Mouse (Mus musculus) small intestine, adult 2 months (tissue): Measurements from ENCODE around the gene Pa2g4. TPM values are rescaled to one million over a fixed set of nuclear protein-coding genes. Genes with fewer than 3 reads are reported as not detected.

Experiments
- H3K27ac ChIP-seq: fragments of 200-500 bp; 2 replicates; pipeline ENCODE4 v1.5.1; 2012; ENCODE audit warnings: low read depth, low read length, control low read depth, inconsistent platforms; ENCODE audit not compliant: insufficient read depth
- H3K27me3 ChIP-seq: fragments of 200-500 bp; 2 replicates; pipeline ENCODE4 v1.6.1; 2012; ENCODE audit warnings: mild to moderate bottlenecking, moderate library complexity, low read length, inconsistent platforms; ENCODE audit not compliant: control insufficient read depth, insufficient read depth
- H3K36me3 ChIP-seq: fragments of 200-500 bp; 2 replicates; pipeline ENCODE4 v1.6.1; 2012; ENCODE audit warnings: mild to moderate bottlenecking, low read length, control low read depth, inconsistent platforms; ENCODE audit not compliant: control insufficient read depth, insufficient read depth
- H3K4me1 ChIP-seq: fragments of 200-500 bp; 2 replicates; pipeline ENCODE4 v1.6.1; 2012; ENCODE audit warnings: low read length, inconsistent platforms, mixed read lengths; ENCODE audit not compliant: control insufficient read depth, insufficient read depth, insufficient read length
- H3K4me3 ChIP-seq: fragments of 200-500 bp; 2 replicates; pipeline ENCODE4 v1.5.1; 2012; ENCODE audit warnings: low read depth, mild to moderate bottlenecking, control low read depth, inconsistent platforms, low read length, moderate library complexity
- CTCF ChIP-seq: fragments of 200-500 bp; IDR thresholded peaks from 2 replicates; pipeline ENCODE4 v1.5.1; 2012; ENCODE audit warnings: low read depth, mild to moderate bottlenecking, control low read depth, inconsistent platforms, low read length, moderate library complexity, mixed read lengths; ENCODE audit not compliant: insufficient replicate concordance, insufficient read length; ENCODE audit errors: extremely low read depth
- POLR2A ChIP-seq: fragments of 200-500 bp; IDR thresholded peaks from 2 replicates; pipeline ENCODE4 v1.6.1; 2012; ENCODE audit warnings: low read depth, mild to moderate bottlenecking, control low read depth, inconsistent platforms, low read length, moderate library complexity
- WGBS: fragments of 180-500 bp; shearing (Covaris S2); methylation state at CpG from one replicate; pipeline ENCODE4 v1.1.7; 2018; 5-methylcytosine and 5-hydroxymethylcytosine counted together
- polyA plus RNA-seq: library from polyadenylated mRNA; depleted of rRNA; stranded (reverse); fragments of >200 nt; gene quantifications from 2 replicates; pipeline ENCODE4 v1.2.3, GENCODE M21; 2012

Pa2g4 gene
- polyA plus RNA-seq, 1 experiment, result 6.9 TPM

DNA sequence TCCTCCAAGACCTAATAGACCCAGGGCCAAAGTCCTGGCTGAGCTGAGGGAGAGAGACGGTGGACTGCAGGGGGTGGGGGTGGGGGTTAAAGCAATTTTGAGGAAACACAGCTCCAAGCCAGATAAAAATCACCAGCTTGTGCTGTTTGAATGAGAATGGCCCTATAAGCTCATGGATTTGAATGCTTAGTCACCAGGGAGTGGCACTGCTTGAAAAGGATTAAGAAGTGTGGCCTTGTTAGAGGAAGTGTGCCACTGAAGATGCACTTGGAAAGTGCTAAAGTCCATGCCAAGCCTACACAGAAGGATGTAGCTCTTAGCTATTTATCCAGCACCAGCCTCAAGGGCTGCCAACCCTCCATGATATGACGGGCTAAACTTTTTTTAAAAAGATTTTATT lies 30.6 kb downstream of the Pa2g4 start:
- 70% methylated on average over 2 of the region's 2 CpGs for WGBS
- H3K36me3 ChIP-seq, result no peaks in the 10 kb centered on the region
- H3K4me3 ChIP-seq, result no peak overlapping the region
- no peak overlapping the region for H3K27ac ChIP-seq
- H3K4me1 ChIP-seq, result peaks cover 4% of the 10 kb centered on the region; the same call in 1 of the 2 replicates
- no peak for TF ChIP-seq POLR2A
- TF ChIP-seq CTCF, result no peak
- H3K27me3 ChIP-seq, result no peaks in the 10 kb centered on the region

DNA sequence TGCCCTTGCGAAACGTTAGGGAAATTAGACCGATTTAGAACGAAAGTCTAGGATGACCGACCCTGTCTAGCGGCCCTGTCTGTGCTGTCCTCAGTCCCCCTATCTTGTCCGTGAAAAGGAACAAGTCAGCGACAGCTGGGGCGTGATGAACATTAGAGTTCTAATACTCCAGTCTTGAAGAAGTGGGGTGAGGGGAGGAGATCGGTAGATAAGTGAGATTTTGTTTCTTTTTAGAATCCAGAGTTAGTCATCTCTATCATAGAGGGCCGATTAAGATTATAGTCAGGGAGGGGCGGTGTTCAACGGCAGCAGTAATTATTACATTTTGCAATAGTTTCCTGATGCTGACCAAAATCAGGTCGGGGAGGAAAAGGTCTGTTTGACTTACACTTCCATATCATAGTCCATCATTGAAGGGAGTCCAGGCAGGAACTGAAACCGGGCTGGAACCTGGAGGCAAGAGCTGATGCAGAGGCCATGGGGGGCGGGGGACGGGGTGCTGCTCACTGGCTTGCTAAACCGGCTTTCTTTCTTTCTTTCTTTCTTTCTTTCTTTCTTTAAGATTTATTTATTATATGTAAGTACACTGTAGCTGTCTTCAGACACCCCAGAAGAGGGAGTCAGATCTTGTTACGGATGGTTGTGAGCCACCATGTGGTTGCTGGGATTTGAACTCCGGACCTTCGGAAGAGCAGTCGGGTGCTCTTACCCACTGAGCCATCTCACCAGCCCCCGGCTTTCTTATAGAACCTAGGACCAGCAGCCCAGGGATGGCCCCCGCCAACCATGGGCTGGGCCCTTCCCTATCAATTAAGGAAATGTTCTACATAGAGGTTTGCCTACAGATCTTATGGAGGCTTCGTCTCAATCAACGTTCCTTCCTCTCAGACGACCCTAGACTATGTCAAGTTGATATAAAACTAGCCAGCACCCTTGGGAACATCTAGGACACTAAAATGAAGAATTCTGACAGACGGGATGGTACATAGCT lies 39.1 kb downstream of the Pa2g4 start:
- H3K4me1 ChIP-seq, result no peaks in the 10 kb centered on the region
- H3K36me3 ChIP-seq, result no peaks in the 10 kb centered on the region
- H3K4me3 ChIP-seq, result peak overlapping the region; percentile 54
- peak overlapping the region; percentile 51 for H3K27ac ChIP-seq
- H3K27me3 ChIP-seq, result no peaks in the 10 kb centered on the region
- TF ChIP-seq POLR2A (no peak), CTCF (no peak)
- WGBS, result 20% methylated on average over 28 of the region's 28 CpGs

DNA sequence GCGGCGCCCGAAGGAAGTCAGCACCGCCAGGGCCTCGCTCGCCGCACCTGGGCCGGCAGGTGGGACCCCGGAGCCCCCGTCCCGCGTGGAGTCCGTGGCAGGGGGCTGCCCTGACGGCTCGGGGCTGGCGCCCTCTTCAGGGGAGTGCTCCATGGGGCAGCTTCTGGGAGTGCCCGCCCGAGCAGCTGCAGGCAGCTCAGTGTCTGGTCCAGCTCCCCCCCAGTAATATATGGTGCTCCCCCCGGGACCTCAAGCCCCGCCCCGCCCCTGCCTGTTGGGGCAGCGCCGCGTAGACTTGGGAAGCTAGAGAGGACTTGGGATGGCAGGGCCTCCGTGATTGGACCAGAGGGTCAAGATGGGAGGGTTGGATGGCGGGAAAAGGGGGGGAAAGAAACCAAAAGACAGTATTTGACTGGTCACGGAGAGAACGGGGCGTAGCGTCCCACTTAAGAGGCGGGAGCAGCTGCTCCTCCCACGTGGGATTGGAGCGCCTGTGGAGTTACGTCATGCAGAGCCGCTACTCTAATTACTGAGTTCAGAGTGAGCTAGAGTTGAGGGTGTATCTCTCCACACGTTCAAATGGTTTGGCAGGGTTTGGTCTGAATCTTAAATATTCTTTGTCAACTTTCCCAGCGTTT lies 40.0 kb downstream of the Pa2g4 start, which contains the start of gene Esyt1:
Esyt1 (minus strand) TSS at position 201 of the 638 bp plus-strand sequence.
- peak; percentile 63; the same call in 1 of the 2 replicates for TF ChIP-seq POLR2A
- 0 out of 2 replicates have a peak, but pooled peaks have one; percentile 29 for TF ChIP-seq CTCF
- WGBS, result under 1% methylated on average over 37 of the region's 37 CpGs
- H3K4me1 ChIP-seq, result no peaks in the 10 kb centered on the region
- H3K4me3 ChIP-seq, result peak within 1 kb of the TSS; percentile 81
- H3K27me3 ChIP-seq, result no peaks in the 10 kb centered on the region
- peaks cover 5% of the 10 kb centered on the region; the same call in 1 of the 2 replicates for H3K36me3 ChIP-seq
- H3K27ac ChIP-seq, result peak within 1 kb of the TSS; percentile 69

DNA sequence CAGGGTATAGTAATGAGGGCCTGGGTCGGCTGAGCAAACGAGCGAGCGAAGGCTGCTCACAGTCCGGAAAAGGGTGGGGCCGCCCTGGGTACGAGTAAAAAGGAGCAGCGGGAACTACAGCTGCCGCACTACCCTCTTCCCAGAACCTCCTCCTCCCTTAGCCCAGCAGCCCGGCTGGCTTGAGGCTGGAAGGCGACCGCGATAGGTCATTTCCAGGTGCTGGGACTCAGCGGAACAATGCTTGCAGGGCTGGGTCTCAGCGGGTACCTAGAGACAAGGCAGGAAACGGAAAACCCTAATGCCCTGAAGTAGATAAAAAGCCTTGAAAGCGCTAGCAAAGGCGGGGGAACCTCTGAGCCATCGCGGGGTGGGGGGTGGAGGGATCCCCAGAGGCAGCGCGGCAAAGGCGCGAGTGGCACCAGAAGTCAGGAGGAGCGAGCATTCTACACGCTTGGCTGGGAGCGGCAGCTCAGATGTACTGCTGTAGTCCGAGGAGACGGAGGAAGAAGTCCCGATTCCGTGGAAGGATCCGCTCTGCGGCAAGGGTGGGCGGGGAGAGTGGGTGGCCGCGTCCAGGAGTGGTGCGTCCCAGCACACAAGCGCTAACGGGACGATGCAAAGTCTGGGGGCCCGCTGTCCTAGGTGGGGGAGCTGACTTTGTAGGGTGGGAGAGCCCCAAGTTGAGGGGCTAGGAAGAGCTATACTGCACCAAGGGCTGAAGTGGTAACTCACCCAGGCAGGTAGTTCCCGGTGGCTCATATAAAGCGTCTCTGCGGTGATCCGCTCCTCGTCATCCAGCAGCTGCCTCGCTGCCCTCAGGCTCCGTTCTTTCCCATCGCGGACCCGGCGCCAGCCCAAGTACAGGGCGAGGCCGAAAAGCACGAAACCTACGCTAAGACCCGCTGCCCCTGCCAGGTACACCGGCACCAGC lies 40.8 kb downstream of the Pa2g4 start:
- TF ChIP-seq POLR2A (no peak; the same call in none of the 2 replicates), CTCF (no peak)
- Histone ChIP-seq H3K4me1 (no peaks in the 10 kb centered on the region), H3K4me3 (peak overlapping the region; percentile 81), H3K27me3 (no peaks in the 10 kb centered on the region), H3K27ac (peak overlapping the region; percentile 69), H3K36me3 (peaks cover 6% of the 10 kb centered on the region; the same call in 1 of the 2 replicates)
- WGBS, result under 1% methylated on average over 58 of the region's 58 CpGs

DNA sequence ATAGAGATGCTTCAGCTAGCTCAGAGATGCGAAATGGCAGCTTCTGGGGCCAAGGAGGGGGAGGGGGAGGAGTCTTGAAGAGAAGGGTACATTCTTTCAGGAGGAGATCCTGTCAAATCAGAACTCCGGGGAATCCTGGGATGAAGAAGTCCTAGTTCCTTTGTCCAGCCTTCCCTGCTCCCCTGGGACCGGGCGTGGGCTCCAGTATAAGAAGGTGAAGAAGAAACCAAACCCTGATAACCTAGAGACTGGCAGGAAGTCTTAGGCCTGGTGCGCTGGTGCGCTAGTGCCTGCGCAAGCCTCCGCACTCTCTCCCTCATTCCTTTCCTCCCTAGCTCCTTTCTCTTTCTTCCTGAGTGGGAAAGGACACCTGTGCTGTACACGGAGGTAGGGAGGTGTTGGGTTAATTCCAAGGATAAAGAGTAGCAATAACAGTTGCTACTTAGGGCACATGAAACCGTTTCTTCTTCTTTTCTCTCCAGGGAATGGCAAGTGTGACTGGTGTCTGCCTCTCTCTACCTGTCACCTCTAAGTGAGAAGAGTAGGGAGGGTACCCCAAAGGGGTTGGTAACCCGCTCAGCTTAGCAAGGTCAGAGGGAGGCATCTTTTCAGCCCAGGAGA lies 41.6 kb downstream of the Pa2g4 start:
- H3K27ac ChIP-seq, result peak overlapping the region; percentile 69
- TF ChIP-seq CTCF (no peak), POLR2A (0 out of 2 replicates have a peak, but pooled peaks have one; percentile 3)
- no peaks in the 10 kb centered on the region for H3K27me3 ChIP-seq
- WGBS, result 43% methylated on average over 11 of the region's 11 CpGs
- H3K36me3 ChIP-seq, result peaks cover 6% of the 10 kb centered on the region; the same call in 1 of the 2 replicates
- no peaks in the 10 kb centered on the region for H3K4me1 ChIP-seq
- peak overlapping the region; percentile 81 for H3K4me3 ChIP-seq

DNA sequence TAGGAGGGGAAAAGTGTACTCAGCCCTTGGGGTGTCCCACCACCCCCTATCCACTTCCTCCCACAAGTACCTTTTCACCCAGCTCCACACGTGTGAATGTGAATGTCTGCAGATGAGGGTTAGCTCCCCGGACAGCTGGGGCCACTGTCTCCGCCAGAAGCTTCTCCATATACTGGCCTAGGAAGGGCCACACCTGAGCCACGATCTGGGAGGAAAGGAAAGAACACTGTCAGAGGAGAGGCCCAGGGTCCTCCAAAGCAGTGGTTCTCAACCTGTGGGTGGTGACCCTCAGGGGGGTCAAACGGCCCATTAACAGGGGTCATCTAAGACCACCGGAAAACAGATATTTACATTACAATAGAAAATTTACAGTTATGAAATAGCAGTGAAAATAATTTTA lies 43.4 kb downstream of the Pa2g4 start:
- 84% methylated on average over 6 of the region's 6 CpGs for WGBS

More for the DNA sequence above, 43.4 kb downstream of the Pa2g4 start:
- Histone ChIP-seq H3K4me1 (no peaks in the 10 kb centered on the region), H3K36me3 (peaks cover 14% of the 10 kb centered on the region), H3K27me3 (no peaks in the 10 kb centered on the region), H3K4me3 (no peak overlapping the region), H3K27ac (no peak overlapping the region)
- no peak for TF ChIP-seq CTCF
- TF ChIP-seq POLR2A, result no peak
